Mouse (Mus musculus): ENCODE results near the gene Acot7. TPM values are rescaled to one million over a fixed set of nuclear protein-coding genes. Genes with fewer than 3 reads are reported as not detected.

Gene Acot7
- polyA plus RNA-seq, 1 experiment from 2014 or later, result 480 TPM

DNA sequence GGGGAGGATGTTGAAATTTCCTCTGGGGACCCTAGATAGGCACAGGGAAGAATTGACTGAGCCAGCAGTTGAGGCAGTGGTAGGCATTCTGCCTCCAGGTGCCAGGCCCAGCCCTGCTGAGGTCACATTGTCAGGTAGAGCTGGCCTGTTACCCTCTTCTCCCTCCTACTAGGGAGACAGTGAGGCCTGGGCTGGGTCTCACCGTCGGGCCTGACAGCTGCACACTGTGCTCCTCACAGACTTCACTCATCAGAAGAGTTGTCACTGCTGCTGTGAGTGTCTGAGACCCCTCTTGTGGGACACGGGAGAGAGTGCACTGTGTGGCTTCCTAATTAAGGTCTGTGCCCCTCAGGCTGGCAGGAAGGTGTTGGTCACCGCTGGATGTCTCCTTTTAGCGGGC is 87.9 kb downstream of the Acot7 start:
- H3K4me3 ChIP-seq (ENCODE audit: low read depth, low read length), result no peak overlapping the region
- peaks cover 4% of the 10 kb centered on the region; the same call in 1 of the 2 replicates for H3K4me1 ChIP-seq (ENCODE audit: control insufficient read depth, insufficient read depth, low read length)
- H3K36me3 ChIP-seq (ENCODE audit: control insufficient read depth, insufficient read depth, low read length), result peaks cover 5% of the 10 kb centered on the region; the same call in 1 of the 2 replicates
- H3K27ac ChIP-seq (ENCODE audit: low read length), result no peak overlapping the region
- WGBS, result 45% methylated on average over 5 of the region's 5 CpGs
- H3K27me3 ChIP-seq (ENCODE audit: control insufficient read depth, insufficient read depth, low read depth, low read length), result no peaks in the 10 kb centered on the region
- no peaks in the 10 kb centered on the region for H3K9me3 ChIP-seq (replicated peaks; ENCODE audit: control insufficient read depth, low read length, poor library complexity, severe bottlenecking)
- no peak for ATAC-seq
- no peak overlapping the region for H3K9ac ChIP-seq (ENCODE audit: low read depth, low read length)
- no peak overlapping the region for H3K4me2 ChIP-seq (ENCODE audit: low read length)

DNA sequence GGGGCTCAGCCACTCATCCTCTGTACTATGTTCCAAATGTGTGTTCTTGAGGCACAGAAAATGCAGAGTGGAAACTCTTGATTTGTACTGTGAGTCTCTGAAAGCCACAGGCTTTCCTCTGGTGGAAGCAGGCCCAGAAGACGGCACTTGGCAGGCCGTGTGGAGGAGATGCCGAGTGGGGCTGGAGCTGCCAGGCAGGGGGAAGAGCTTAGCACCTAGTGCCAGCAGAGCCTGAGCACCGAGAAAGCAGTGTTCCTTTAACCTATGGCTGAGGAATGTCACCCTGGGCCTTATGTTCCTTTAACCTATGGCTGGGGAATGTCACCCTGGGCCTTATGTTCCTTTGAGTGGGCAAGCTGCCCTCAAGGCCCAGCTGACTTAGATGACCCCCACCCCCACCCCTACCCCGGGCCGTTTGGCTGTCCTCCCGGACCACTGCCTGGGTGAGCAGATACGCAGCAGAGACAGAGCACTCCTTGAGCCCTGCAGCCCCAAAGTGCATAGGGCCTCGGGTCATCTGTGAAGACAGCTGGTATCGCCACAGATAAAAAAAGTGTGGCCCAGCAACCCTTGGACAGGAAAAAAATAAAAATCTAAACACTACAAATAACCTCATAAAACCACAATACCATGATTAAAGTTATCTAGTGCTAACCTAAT is 88.4 kb downstream of the Acot7 start:
- 69% methylated on average over 10 of the region's 10 CpGs for WGBS
- H3K4me3 ChIP-seq (ENCODE audit: low read depth, low read length), result no peak overlapping the region
- no peaks in the 10 kb centered on the region for H3K9me3 ChIP-seq (replicated peaks; ENCODE audit: control insufficient read depth, low read length, poor library complexity, severe bottlenecking)
- H3K9ac ChIP-seq (ENCODE audit: low read depth, low read length), result no peak overlapping the region
- peaks cover 4% of the 10 kb centered on the region; the same call in 1 of the 2 replicates for H3K4me1 ChIP-seq (ENCODE audit: control insufficient read depth, insufficient read depth, low read length)
- H3K27me3 ChIP-seq (ENCODE audit: control insufficient read depth, insufficient read depth, low read depth, low read length), result peaks cover under 1% of the 10 kb centered on the region; the same call in 1 of the 2 replicates
- 0 out of 2 replicates have a peak, but pooled peaks cover 4% of the 10 kb centered on the region for H3K36me3 ChIP-seq (ENCODE audit: control insufficient read depth, insufficient read depth, low read length)
- no peak overlapping the region for H3K4me2 ChIP-seq (ENCODE audit: low read length)
- H3K27ac ChIP-seq (ENCODE audit: low read length), result peak overlapping the region; percentile 40; the same call in 1 of the 2 replicates
- ATAC-seq, result no peak

DNA sequence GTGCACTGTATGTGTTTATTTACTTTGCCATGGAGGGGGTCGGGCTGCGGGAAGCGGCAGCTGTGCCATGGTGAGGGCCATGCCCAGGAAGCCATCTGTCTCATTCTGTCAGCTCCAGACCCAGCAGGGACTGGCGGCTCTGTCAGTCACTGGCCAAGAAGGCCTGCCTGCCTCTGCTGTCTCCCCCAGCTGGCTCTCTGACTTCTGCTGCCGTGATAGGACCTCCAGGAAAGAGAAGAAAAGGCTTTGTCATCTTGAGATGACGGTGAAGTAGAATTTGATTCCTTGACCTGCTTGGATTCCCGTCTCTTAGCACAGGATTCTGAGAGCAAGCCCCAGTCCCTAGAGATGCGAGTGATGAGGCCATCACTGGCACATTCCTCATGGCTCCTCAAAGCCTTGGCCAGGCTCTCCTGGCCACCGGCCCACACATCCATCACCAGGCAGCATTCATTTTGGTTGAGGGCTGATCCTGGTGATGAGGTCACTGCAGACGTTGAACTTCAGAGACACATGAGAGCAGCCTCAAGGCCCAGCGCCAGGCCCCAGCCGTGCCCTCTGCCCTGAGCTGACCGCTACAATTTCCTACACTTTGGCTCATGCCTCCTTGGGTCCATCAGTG is 89.9 kb downstream of the Acot7 start:
- Histone ChIP-seq H3K9me3 (replicated peaks; ENCODE audit: control insufficient read depth, low read length, poor library complexity, severe bottlenecking) (no peaks in the 10 kb centered on the region), H3K9ac (ENCODE audit: low read depth, low read length) (no peak overlapping the region), H3K4me2 (ENCODE audit: low read length) (no peak overlapping the region), H3K36me3 (ENCODE audit: control insufficient read depth, insufficient read depth, low read length) (peaks cover 9% of the 10 kb centered on the region; the same call in 1 of the 2 replicates), H3K27me3 (ENCODE audit: control insufficient read depth, insufficient read depth, low read depth, low read length) (peaks cover 2% of the 10 kb centered on the region; the same call in 1 of the 2 replicates), H3K4me3 (ENCODE audit: low read depth, low read length) (no peak overlapping the region), H3K4me1 (ENCODE audit: control insufficient read depth, insufficient read depth, low read length) (no peaks in the 10 kb centered on the region), H3K27ac (ENCODE audit: low read length) (no peak overlapping the region)
- no peak for ATAC-seq
- WGBS, result 89% methylated on average over 13 of the region's 13 CpGs

DNA sequence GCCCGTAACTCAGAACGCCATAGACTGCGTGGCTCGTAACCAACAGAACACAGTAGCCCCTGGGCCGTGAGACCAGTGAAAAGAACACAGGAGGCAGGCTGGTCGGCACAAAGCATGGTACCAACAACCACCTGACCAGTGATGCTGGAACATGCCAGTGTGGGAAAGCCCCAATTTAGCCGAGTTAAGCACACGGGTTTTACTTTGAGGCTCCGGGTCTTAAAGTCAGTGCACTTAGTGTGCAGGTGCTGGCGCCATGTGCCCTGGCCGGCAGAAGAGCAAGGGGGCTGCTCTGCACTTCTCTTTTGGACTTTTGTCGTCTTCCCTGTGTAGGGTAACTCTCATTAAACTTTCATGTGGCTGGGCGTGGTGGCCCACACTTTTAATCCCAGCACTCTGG is 92.0 kb downstream of the Acot7 start:
- Histone ChIP-seq H3K9ac (ENCODE audit: low read depth, low read length) (no peak overlapping the region), H3K27me3 (ENCODE audit: control insufficient read depth, insufficient read depth, low read depth, low read length) (peaks cover 2% of the 10 kb centered on the region; the same call in 1 of the 2 replicates), H3K4me3 (ENCODE audit: low read depth, low read length) (no peak overlapping the region), H3K4me1 (ENCODE audit: control insufficient read depth, insufficient read depth, low read length) (peaks cover 5% of the 10 kb centered on the region; the same call in 1 of the 2 replicates), H3K27ac (ENCODE audit: low read length) (no peak overlapping the region), H3K9me3 (replicated peaks; ENCODE audit: control insufficient read depth, low read length, poor library complexity, severe bottlenecking) (no peaks in the 10 kb centered on the region), H3K36me3 (ENCODE audit: control insufficient read depth, insufficient read depth, low read length) (peaks cover 9% of the 10 kb centered on the region; the same call in 1 of the 2 replicates), H3K4me2 (ENCODE audit: low read length) (no peak overlapping the region)
- WGBS, result 92% methylated on average over 13 of the region's 13 CpGs
- no peak for ATAC-seq

DNA sequence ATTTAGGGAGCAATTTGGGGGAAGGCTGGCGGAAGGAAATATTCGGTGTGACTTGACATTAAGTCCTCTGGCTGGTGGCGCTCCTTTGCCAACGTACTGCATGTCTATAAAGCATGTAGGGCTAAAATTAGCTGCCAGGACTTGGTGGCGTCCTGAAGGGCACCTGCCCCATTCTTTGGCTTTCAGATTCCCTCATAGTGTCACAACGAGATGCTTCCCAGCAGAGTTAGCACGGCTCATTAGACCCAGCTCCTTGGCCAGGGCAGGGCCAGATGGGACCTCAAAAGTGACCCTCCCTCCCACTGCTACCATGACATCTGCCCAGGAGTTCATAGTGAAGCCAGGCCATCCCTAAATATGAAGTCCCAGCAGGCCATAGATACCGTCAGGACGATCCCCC is 92.7 kb downstream of the Acot7 start:
- H3K36me3 ChIP-seq (ENCODE audit: control insufficient read depth, insufficient read depth, low read length), result peaks cover 9% of the 10 kb centered on the region; the same call in 1 of the 2 replicates
- peaks cover 6% of the 10 kb centered on the region for H3K27me3 ChIP-seq (ENCODE audit: control insufficient read depth, insufficient read depth, low read depth, low read length)
- ATAC-seq, result no peak
- H3K9me3 ChIP-seq (replicated peaks; ENCODE audit: control insufficient read depth, low read length, poor library complexity, severe bottlenecking), result no peaks in the 10 kb centered on the region
- no peak overlapping the region for H3K4me2 ChIP-seq (ENCODE audit: low read length)
- peaks cover 8% of the 10 kb centered on the region; the same call in 1 of the 2 replicates for H3K4me1 ChIP-seq (ENCODE audit: control insufficient read depth, insufficient read depth, low read length)
- no peak overlapping the region for H3K27ac ChIP-seq (ENCODE audit: low read length)
- no peak overlapping the region for H3K4me3 ChIP-seq (ENCODE audit: low read depth, low read length)
- 75% methylated on average over 9 of the region's 9 CpGs for WGBS
- no peak overlapping the region for H3K9ac ChIP-seq (ENCODE audit: low read depth, low read length)

- H3K27ac ChIP-seq (ENCODE audit: low read length), result no peak overlapping the region
- 87% methylated on average over 11 of the region's 11 CpGs for WGBS
- ATAC-seq, result no peak
- no peak overlapping the region for H3K9ac ChIP-seq (ENCODE audit: low read depth, low read length)
- H3K4me1 ChIP-seq (ENCODE audit: control insufficient read depth, insufficient read depth, low read length), result peaks cover 11% of the 10 kb centered on the region; the same call in 1 of the 2 replicates
- H3K4me3 ChIP-seq (ENCODE audit: low read depth, low read length), result no peak overlapping the region
- no peak overlapping the region for H3K4me2 ChIP-seq (ENCODE audit: low read length)
- peaks cover 9% of the 10 kb centered on the region; the same call in 1 of the 2 replicates for H3K36me3 ChIP-seq (ENCODE audit: control insufficient read depth, insufficient read depth, low read length)
- peaks cover 10% of the 10 kb centered on the region for H3K27me3 ChIP-seq (ENCODE audit: control insufficient read depth, insufficient read depth, low read depth, low read length)
- no peaks in the 10 kb centered on the region for H3K9me3 ChIP-seq (replicated peaks; ENCODE audit: control insufficient read depth, low read length, poor library complexity, severe bottlenecking)
Observed at GRCm38 (mm10) chr4:152271334-152271733, 93.4 kb downstream of the Acot7 start.

GRCm38 (mm10) chr4:152272006-152272405 is 94.1 kb downstream of the Acot7 start:
- Histone ChIP-seq H3K4me1 (ENCODE audit: control insufficient read depth, insufficient read depth, low read length) (peaks cover 11% of the 10 kb centered on the region; the same call in 1 of the 2 replicates), H3K4me2 (ENCODE audit: low read length) (no peak overlapping the region), H3K36me3 (ENCODE audit: control insufficient read depth, insufficient read depth, low read length) (peaks cover 9% of the 10 kb centered on the region; the same call in 1 of the 2 replicates), H3K27ac (ENCODE audit: low read length) (no peak overlapping the region), H3K27me3 (ENCODE audit: control insufficient read depth, insufficient read depth, low read depth, low read length) (peaks cover 12% of the 10 kb centered on the region), H3K9ac (ENCODE audit: low read depth, low read length) (no peak overlapping the region), H3K9me3 (replicated peaks; ENCODE audit: control insufficient read depth, low read length, poor library complexity, severe bottlenecking) (no peaks in the 10 kb centered on the region), H3K4me3 (ENCODE audit: low read depth, low read length) (no peak overlapping the region)
- WGBS, result 76% methylated on average over 7 of the region's 7 CpGs
- no peak for ATAC-seq

GRCm38 (mm10) chr4:152272449-152273049 is 94.6 kb downstream of the Acot7 start:
- Histone ChIP-seq H3K27ac (ENCODE audit: low read length) (0 out of 2 replicates have a peak overlapping the region, but pooled peaks have one; percentile 5), H3K4me3 (ENCODE audit: low read depth, low read length) (no peak overlapping the region), H3K4me1 (ENCODE audit: control insufficient read depth, insufficient read depth, low read length) (peaks cover 11% of the 10 kb centered on the region; the same call in 1 of the 2 replicates), H3K4me2 (ENCODE audit: low read length) (no peak overlapping the region), H3K9ac (ENCODE audit: low read depth, low read length) (0 out of 2 replicates have a peak overlapping the region, but pooled peaks have one; percentile 12), H3K27me3 (ENCODE audit: control insufficient read depth, insufficient read depth, low read depth, low read length) (peaks cover 12% of the 10 kb centered on the region), H3K9me3 (replicated peaks; ENCODE audit: control insufficient read depth, low read length, poor library complexity, severe bottlenecking) (no peaks in the 10 kb centered on the region), H3K36me3 (ENCODE audit: control insufficient read depth, insufficient read depth, low read length) (peaks cover 9% of the 10 kb centered on the region; the same call in 1 of the 2 replicates)
- ATAC-seq, result no peak
- WGBS, result 30% methylated on average over 9 of the region's 9 CpGs
